Mouse (Mus musculus) CH12.LX (cell line): ENCODE measurements around the gene Atp6v0a4.

Experiments
- BHLHE40 ChIP-seq: IDR thresholded peaks from 2 replicates; pipeline ENCODE4 v1.6.1; 2011; ENCODE audit warnings: mild to moderate bottlenecking, low read depth, low read length, improper control_type of control experiment
- CHD2 ChIP-seq: IDR thresholded peaks from 2 replicates; pipeline ENCODE4 v1.6.1; 2011; ENCODE audit warnings: low read length, improper control_type of control experiment
- CTCF ChIP-seq, 2 experiments: IDR thresholded peaks in 1 of 2; conservative IDR thresholded peaks in 1 of 2; 2 replicates each; pipeline ENCODE4 v1.5.1; 2011 to 2012; ENCODE audit warnings: low read depth in 2 of 2, low read length in 2 of 2, improper control_type of control experiment in 1 of 2, inconsistent platforms in 1 of 2, mild to moderate bottlenecking in 1 of 2, moderate library complexity in 1 of 2
- HCFC1 ChIP-seq: IDR thresholded peaks from 2 replicates; pipeline ENCODE4 v1.6.1; 2012; ENCODE audit warnings: low read depth, mild to moderate bottlenecking, inconsistent platforms, low read length, improper control_type of control experiment
- MXI1 ChIP-seq: IDR thresholded peaks from 2 replicates; pipeline ENCODE4 v1.6.1; 2011; ENCODE audit warnings: mild to moderate bottlenecking, low read depth, low read length, improper control_type of control experiment
- POLR2A ChIP-seq: IDR thresholded peaks from 2 replicates; pipeline ENCODE4 v1.6.1; 2011; ENCODE audit warnings: low read depth, mild to moderate bottlenecking, improper control_type of control experiment, low read length
- RAD21 ChIP-seq: IDR thresholded peaks from 2 replicates; pipeline ENCODE4 v1.6.1; 2011; ENCODE audit warnings: low read depth, mild to moderate bottlenecking, low read length, improper control_type of control experiment, moderate library complexity

DNA sequence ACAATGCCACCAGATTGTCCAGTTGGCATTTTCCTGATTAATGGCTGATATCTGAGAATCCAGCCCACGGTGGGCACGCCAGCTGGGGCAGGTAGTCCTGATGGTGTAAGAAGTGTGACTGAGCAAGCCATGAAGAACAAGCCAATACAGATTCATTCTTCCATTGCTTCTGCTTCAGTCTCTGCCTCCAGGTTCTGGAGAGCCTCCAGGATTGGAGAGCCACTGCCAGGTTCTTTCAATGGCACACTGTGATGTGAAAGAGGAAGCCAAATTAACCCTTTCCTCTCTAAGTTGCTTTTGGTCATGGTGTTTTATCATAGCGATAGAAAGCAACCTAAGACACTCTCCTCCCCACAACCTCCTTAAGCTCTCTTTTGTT is 59.3 kb downstream of the Atp6v0a4 start:
- TF ChIP-seq POLR2A = no peak
- TF ChIP-seq MXI1 = no peak
- TF ChIP-seq RAD21 = no peak
- TF ChIP-seq HCFC1 = no peak
- TF ChIP-seq CHD2 = no peak
- no peak for TF ChIP-seq CTCF (conservative IDR thresholded peaks at IDR 0.05 in 1 of 2, IDR thresholded peaks at IDR 0.05 in 1 of 2; ENCODE audit: low read depth in 2 of 2, low read length in 2 of 2)
- TF ChIP-seq BHLHE40 = no peak
